In the genomic region with DNA sequence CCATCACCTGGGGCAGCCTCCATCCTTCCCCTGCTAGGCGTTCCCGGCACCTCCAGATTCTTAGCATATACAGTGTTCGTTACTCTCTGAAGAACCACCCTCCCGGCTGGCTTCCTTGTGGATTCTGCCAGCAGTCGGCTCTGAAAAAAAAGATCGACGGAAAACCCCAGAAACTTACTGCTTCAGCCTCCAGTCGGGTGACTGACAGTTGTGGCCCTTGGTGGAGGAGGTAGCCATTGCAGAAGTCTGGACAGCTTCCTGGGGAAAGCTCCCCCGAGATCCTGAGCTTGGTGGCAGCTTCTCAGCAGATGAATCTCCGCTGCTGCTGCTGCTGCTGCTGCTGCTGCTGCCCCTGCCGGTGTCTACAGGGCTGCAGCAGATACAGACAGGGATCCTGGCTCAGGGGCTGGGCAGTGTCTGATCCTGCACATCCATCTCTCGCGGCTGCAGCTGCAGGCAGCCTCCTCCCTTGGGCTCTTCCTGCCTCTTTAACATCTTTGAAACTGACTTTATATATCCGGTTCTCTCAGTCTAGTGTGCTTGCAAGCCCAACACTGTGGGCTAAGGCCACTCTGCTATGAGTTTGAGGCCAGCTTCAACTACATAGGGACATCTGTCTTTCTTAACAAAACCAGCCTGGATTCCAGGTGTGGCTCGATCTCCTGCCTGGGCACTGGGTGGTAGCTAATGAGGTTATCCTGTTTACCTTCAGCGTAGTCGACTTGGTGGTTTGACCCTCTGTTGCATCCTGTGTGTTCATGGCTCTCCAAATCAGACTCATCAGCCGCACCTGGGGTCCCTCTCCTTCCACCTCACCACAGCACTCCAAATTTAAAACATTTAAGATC, we compare ENCODE assay signal across 8 mouse cellular contexts. TPM values are rescaled to one million over a fixed set of nuclear protein-coding genes. Genes with fewer than 3 reads are reported as not detected.
A peak's percentile ranks its signal among the peaks of the same experiment; 100 is the strongest.
DNase-seq lines count a peak whose midpoint lies in the region; ATAC-seq and TF ChIP-seq lines count a peak whose summit lies in the region.

No protein-coding gene starts in this region.

- H3K4me3 ChIP-seq in lung, adult 2 months (replicated peaks; ENCODE audit: extremely low read depth, low read depth, low read length): no peak overlapping the region
- no peak overlapping the region for H3K4me3 ChIP-seq in embryonic fibroblast, embryonic 13.5 days (ENCODE audit: insufficient read depth, low read length)
- 0 out of 2 replicates have a peak overlapping the region, but pooled peaks have one; percentile 2 for H3K4me3 ChIP-seq in limb, embryonic 14.5 days (replicated peaks; ENCODE audit: low read length)
- H3K4me3 ChIP-seq in stomach, embryonic 15.5 days (replicated peaks): no peak overlapping the region

- H3K36me3 ChIP-seq in limb, embryonic 14.5 days (ENCODE audit: control insufficient read depth, insufficient read depth, low read length): no peaks in the 10 kb centered on the region
- peaks cover 8% of the 10 kb centered on the region; the same call in 1 of the 2 replicates for H3K36me3 ChIP-seq in stomach, embryonic 15.5 days

- 0 out of 2 replicates have a peak, but pooled peaks have one; percentile 13 for TF ChIP-seq POLR2A in lung, adult 2 months (IDR thresholded peaks at IDR 0.05; ENCODE audit: borderline replicate concordance, extremely low read depth, low read depth, low read length)
- peak; percentile 38 for TF ChIP-seq POLR2A in embryonic fibroblast, embryonic 13.5 days (IDR thresholded peaks at IDR 0.05; ENCODE audit: low read depth, low read length)
- TF ChIP-seq POLR2A in limb, embryonic 14.5 days (IDR thresholded peaks at IDR 0.05; ENCODE audit: borderline replicate concordance, extremely low read depth, insufficient read depth, insufficient read length): no peak

- H3K27ac ChIP-seq in embryonic fibroblast, embryonic 13.5 days (ENCODE audit: insufficient read depth, low read length): no peak overlapping the region
- H3K27ac ChIP-seq in limb, embryonic 14.5 days (replicated peaks; ENCODE audit: low read depth, low read length): 0 out of 2 replicates have a peak overlapping the region, but pooled peaks have one; percentile 20
- H3K27ac ChIP-seq in stomach, embryonic 15.5 days: no peak overlapping the region

- peak overlapping the region; percentile 12; the same call in 1 of the 2 replicates for H3K9ac ChIP-seq in limb, embryonic 14.5 days (ENCODE audit: low read depth, low read length, severe bottlenecking)
- no peak overlapping the region for H3K9ac ChIP-seq in stomach, embryonic 15.5 days

- TF ChIP-seq CTCF in lung, adult 2 months (IDR thresholded peaks at IDR 0.05; ENCODE audit: insufficient read depth, low read length): no peak
- no peak for TF ChIP-seq CTCF in embryonic fibroblast, embryonic 13.5 days (IDR thresholded peaks at IDR 0.05; ENCODE audit: borderline replicate concordance, insufficient read depth, low read length)

- H3K27me3 ChIP-seq in limb, embryonic 14.5 days (ENCODE audit: control insufficient read depth, insufficient read depth, low read length): no peaks in the 10 kb centered on the region
- H3K27me3 ChIP-seq in stomach, embryonic 15.5 days (replicated peaks): no peaks in the 10 kb centered on the region

- peak; percentile 17; the same call in 1 of the 2 replicates for ATAC-seq in limb, embryonic 14.5 days (ENCODE audit: low FRiP score, low read depth)
- no peak for ATAC-seq in stomach, embryonic 15.5 days (ENCODE audit: insufficient read depth, low FRiP score, low read depth)

- intact Hi-C loops in left cerebral cortex, postnatal 10 days (cut with DNase I): no loop called here

- H3K4me2 ChIP-seq in limb, embryonic 14.5 days (replicated peaks; ENCODE audit: low read depth, low read length, severe bottlenecking): peak overlapping the region; percentile 25
- peak overlapping the region; percentile 17; the same call in 1 of the 2 replicates for H3K4me2 ChIP-seq in stomach, embryonic 15.5 days

- H3K4me1 ChIP-seq in lung, adult 2 months (ENCODE audit: control insufficient read depth, insufficient read depth, low read length): no peaks in the 10 kb centered on the region; the same call in 1 of the 2 replicates
- H3K4me1 ChIP-seq in embryonic fibroblast, embryonic 13.5 days (ENCODE audit: control insufficient read depth, insufficient read depth, low read length): peaks cover 10% of the 10 kb centered on the region
- H3K4me1 ChIP-seq in limb, embryonic 14.5 days (ENCODE audit: control insufficient read depth, insufficient read depth, low read length): peaks cover 16% of the 10 kb centered on the region
- peaks cover 31% of the 10 kb centered on the region for H3K4me1 ChIP-seq in stomach, embryonic 15.5 days

- DNase-seq in lung, adult 2 months: no peak
- DNase-seq in lung, postnatal 14 days: no peak
- no peak for DNase-seq in limb, embryonic 14.5 days (ENCODE audit: low spot score)
- no peak for DNase-seq in yolk sac, embryonic 10.5 days (ENCODE audit: low spot score)
- no peak for DNase-seq in left cerebral cortex, postnatal 10 days (ENCODE audit: extremely low spot score in 1 of 2, low spot score in 2 of 2)
- DNase-seq in lung, adult 18-20 months: no peak

- WGBS in lung, adult 2 months: 21% methylated on average over 18 of the region's 18 CpGs
- 14% methylated on average over 18 of the region's 18 CpGs for WGBS in limb, embryonic 14.5 days
- WGBS in stomach, embryonic 15.5 days: 15% methylated on average over 18 of the region's 18 CpGs

- H3K9me3 ChIP-seq in limb, embryonic 14.5 days (ENCODE audit: control insufficient read depth, low read length): no peaks in the 10 kb centered on the region
- H3K9me3 ChIP-seq in stomach, embryonic 15.5 days: no peaks in the 10 kb centered on the region

RNA-seq across cellular contexts. Expression of a gene that starts 6.7 kb away (rescaled TPM):
- polyA plus RNA-seq in lung, adult 2 months (2012; rRNA removed): 101 and 140 TPM in 2 replicates
- polyA plus RNA-seq in embryonic fibroblast, embryonic 13.5 days (2011; ENCODE audit: insufficient read length, low read depth, missing spikeins): 205 and 233 TPM in 2 replicates
- polyA plus RNA-seq in limb, embryonic 14.5 days (2012; rRNA removed): 197 and 217 TPM in 2 replicates
- polyA plus RNA-seq in limb, embryonic 14.5 days (2014; fragmentation: Nextera tagmentation; extraction: Ambion mirVana): 121 and 141 TPM in 2 replicates
- polyA plus RNA-seq in stomach, embryonic 15.5 days (2015; fragmentation: Nextera tagmentation; extraction: Ambion mirVana): 98.3 and 107 TPM in 2 replicates
- 100 to 1,000 TPM; 266 to 271 TPM for total RNA-seq in left cerebral cortex, postnatal 10 days (2021)

RNA-seq across cellular contexts. Expression of a gene that starts 9.8 kb away (rescaled TPM):
- polyA plus RNA-seq in lung, adult 2 months (2012; rRNA removed): 109 and 118 TPM in 2 replicates
- polyA plus RNA-seq in embryonic fibroblast, embryonic 13.5 days (2011; ENCODE audit: insufficient read length, low read depth, missing spikeins): 8.2 and 10.0 TPM in 2 replicates
- 13.1 and 20.2 TPM in 2 replicates for polyA plus RNA-seq in limb, embryonic 14.5 days (2012; rRNA removed)
- 16.8 and 19.0 TPM in 2 replicates for polyA plus RNA-seq in limb, embryonic 14.5 days (2014; fragmentation: Nextera tagmentation; extraction: Ambion mirVana)
- polyA plus RNA-seq in stomach, embryonic 15.5 days (2015; fragmentation: Nextera tagmentation; extraction: Ambion mirVana): 10.8 and 12.1 TPM in 2 replicates
- 10 to 100 TPM; 26.6 to 27.7 TPM for total RNA-seq in left cerebral cortex, postnatal 10 days (2021)

RNA-seq across cellular contexts. Expression of a gene that starts 13.9 kb away (rescaled TPM):
- polyA plus RNA-seq in lung, adult 2 months (2012; rRNA removed): 33.3 and 38.9 TPM in 2 replicates
- not detected in 2 replicates for polyA plus RNA-seq in embryonic fibroblast, embryonic 13.5 days (2011; ENCODE audit: insufficient read length, low read depth, missing spikeins)
- 0.31 and 0.54 TPM in 2 replicates for polyA plus RNA-seq in limb, embryonic 14.5 days (2012; rRNA removed)
- 0.23 and 0.36 TPM in 2 replicates for polyA plus RNA-seq in limb, embryonic 14.5 days (2014; fragmentation: Nextera tagmentation; extraction: Ambion mirVana)
- 0.58 and 0.87 TPM in 2 replicates for polyA plus RNA-seq in stomach, embryonic 15.5 days (2015; fragmentation: Nextera tagmentation; extraction: Ambion mirVana)
- total RNA-seq in left cerebral cortex, postnatal 10 days (2021): 1 to 10 TPM in 1 of 2 experiments, under 1 TPM in 1; 0.99 to 1.4 TPM

RNA-seq across cellular contexts. Expression of a gene that starts 23.7 kb away (rescaled TPM):
- polyA plus RNA-seq in lung, adult 2 months (2012; rRNA removed): 146 and 187 TPM in 2 replicates
- 2.2 and 2.4 TPM in 2 replicates for polyA plus RNA-seq in embryonic fibroblast, embryonic 13.5 days (2011; ENCODE audit: insufficient read length, low read depth, missing spikeins)
- polyA plus RNA-seq in limb, embryonic 14.5 days (2012; rRNA removed): 4.2 and 6.9 TPM in 2 replicates
- polyA plus RNA-seq in limb, embryonic 14.5 days (2014; fragmentation: Nextera tagmentation; extraction: Ambion mirVana): 2.4 and 2.7 TPM in 2 replicates
- polyA plus RNA-seq in stomach, embryonic 15.5 days (2015; fragmentation: Nextera tagmentation; extraction: Ambion mirVana): 2.2 and 2.8 TPM in 2 replicates
- 1 to 10 TPM; 1.2 to 1.8 TPM for total RNA-seq in left cerebral cortex, postnatal 10 days (2021)

RNA-seq across cellular contexts. Expression of a gene that starts 37.0 kb away (rescaled TPM):
- 14.1 and 19.8 TPM in 2 replicates for polyA plus RNA-seq in lung, adult 2 months (2012; rRNA removed)
- not detected in 2 replicates for polyA plus RNA-seq in embryonic fibroblast, embryonic 13.5 days (2011; ENCODE audit: insufficient read length, low read depth, missing spikeins)
- 1.0 and 1.7 TPM in 2 replicates for polyA plus RNA-seq in limb, embryonic 14.5 days (2012; rRNA removed)
- 0.70 and 0.85 TPM in 2 replicates for polyA plus RNA-seq in limb, embryonic 14.5 days (2014; fragmentation: Nextera tagmentation; extraction: Ambion mirVana)
- 0.79 and 1.2 TPM in 2 replicates for polyA plus RNA-seq in stomach, embryonic 15.5 days (2015; fragmentation: Nextera tagmentation; extraction: Ambion mirVana)
- total RNA-seq in left cerebral cortex, postnatal 10 days (2021): under 1 TPM in 1 of 2 experiments, not detected in 1; 0.55 TPM

Comparison
In these comparisons a context has a peak if more than half of its experiments do, and no peak if none do; other contexts are left out.
1. RNA of a gene that starts 13.9 kb away (polyA plus RNA-seq): 33.3 to 38.9 TPM in lung, adult 2 months; 0.58 to 0.87 TPM in stomach, embryonic 15.5 days, 0.23 to 0.54 TPM in limb, embryonic 14.5 days and not detected in embryonic fibroblast, embryonic 13.5 days; every median in the first group is over 10 times any median in the second.